Mouse (Mus musculus): ENCODE measurements around the gene Defb28. TPM values are rescaled to one million over a fixed set of nuclear protein-coding genes. Genes with fewer than 3 reads are reported as not detected.

The Defb28 gene
- not detected in 2 replicates for polyA plus RNA-seq (2016; fragmentation: Nextera tagmentation; extraction: Ambion mirVana)

DNA sequence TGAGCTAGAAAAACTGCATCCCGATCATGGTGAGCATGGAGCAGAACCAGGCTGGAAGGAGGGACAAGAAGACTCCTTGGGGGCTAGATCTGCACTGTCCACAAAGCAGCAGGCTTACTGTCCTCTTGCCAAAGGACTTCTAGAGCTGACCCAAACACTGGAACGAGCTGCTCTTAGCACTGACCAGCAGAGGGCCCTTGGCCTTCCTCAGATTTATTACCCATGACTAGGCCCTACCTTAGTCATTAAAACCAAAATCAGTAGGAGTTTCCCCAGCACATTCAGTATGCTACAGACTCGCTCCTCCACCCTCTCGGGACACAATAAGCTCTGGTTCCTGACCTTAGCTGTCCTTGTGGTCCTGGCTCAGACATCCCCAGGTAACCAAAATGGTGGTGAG lies at the start of gene Defb28:
TSS of gene Defb28 (plus strand) at position 275 of the 400 bp plus-strand sequence.
- no peak for DNase-seq (ENCODE audit: low spot score)
- Histone ChIP-seq H3K36me3 (replicated peaks) (no peaks in the 10 kb centered on the region), H3K27me3 (replicated peaks; ENCODE audit: low read depth, poor library complexity, severe bottlenecking) (no peaks in the 10 kb centered on the region), H3K4me3 (no peak within 1 kb of the TSS), H3K9me3 (no peaks in the 10 kb centered on the region), H3K4me1 (no peaks in the 10 kb centered on the region), H3K27ac (replicated peaks) (no peak within 1 kb of the TSS)
- 74% methylated on average over 4 of the region's 4 CpGs for WGBS

- WGBS, result 34% methylated on average over 7 of the region's 7 CpGs
- no peaks in the 10 kb centered on the region for H3K4me1 ChIP-seq
- H3K27ac ChIP-seq (replicated peaks), result no peak overlapping the region
- H3K4me3 ChIP-seq, result no peak overlapping the region
- H3K27me3 ChIP-seq (replicated peaks; ENCODE audit: low read depth, poor library complexity, severe bottlenecking), result no peaks in the 10 kb centered on the region
- H3K36me3 ChIP-seq (replicated peaks), result no peaks in the 10 kb centered on the region
- DNase-seq (ENCODE audit: low spot score), result no peak
- no peaks in the 10 kb centered on the region for H3K9me3 ChIP-seq
Measured at GRCm38 (mm10) chr2:152470973-152471372, 47.1 kb upstream of the Defb28 start.

DNA sequence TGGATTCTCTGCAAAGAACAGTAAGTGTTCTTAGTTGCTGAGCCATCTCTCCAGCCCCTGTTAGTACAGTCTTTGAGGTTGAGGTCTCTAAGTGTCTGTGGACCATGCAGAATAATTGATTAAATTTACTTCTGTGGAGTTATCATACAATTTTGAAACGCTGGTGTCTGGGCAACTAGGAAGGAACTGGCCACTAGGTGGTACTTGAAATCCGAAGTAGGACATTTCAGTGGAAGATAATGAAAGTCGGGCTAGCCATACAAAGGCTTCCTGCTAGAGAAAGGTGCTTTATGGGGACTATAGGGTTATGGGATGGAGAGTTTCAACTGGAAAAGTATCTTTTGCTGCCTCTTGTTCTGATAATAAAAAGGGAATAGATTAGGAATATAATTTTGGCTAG lies 45.6 kb upstream of the Defb28 start:
- WGBS, result 33% methylated on average over 3 of the region's 3 CpGs
- no peaks in the 10 kb centered on the region for H3K9me3 ChIP-seq
- no peaks in the 10 kb centered on the region for H3K36me3 ChIP-seq (replicated peaks)
- no peaks in the 10 kb centered on the region for H3K4me1 ChIP-seq
- no peak overlapping the region for H3K27ac ChIP-seq (replicated peaks)
- H3K4me3 ChIP-seq, result no peak overlapping the region
- H3K27me3 ChIP-seq (replicated peaks; ENCODE audit: low read depth, poor library complexity, severe bottlenecking), result no peaks in the 10 kb centered on the region
- no peak for DNase-seq (ENCODE audit: low spot score)

- WGBS, result 67% methylated on average over 2 of the region's 2 CpGs
- Histone ChIP-seq H3K9me3 (no peaks in the 10 kb centered on the region), H3K4me3 (no peak within 1 kb of the TSS), H3K36me3 (replicated peaks) (no peaks in the 10 kb centered on the region), H3K4me1 (no peaks in the 10 kb centered on the region), H3K27me3 (replicated peaks; ENCODE audit: low read depth, poor library complexity, severe bottlenecking) (no peaks in the 10 kb centered on the region), H3K27ac (replicated peaks) (no peak within 1 kb of the TSS)
- no peak for DNase-seq (ENCODE audit: low spot score)
Measured at GRCm38 (mm10) chr2:152476763-152477162, 41.3 kb upstream of the Defb28 start, which contains the start of gene Defb20. Gene Defb20, plus strand, starts transcription at chr2:152477063.

DNA sequence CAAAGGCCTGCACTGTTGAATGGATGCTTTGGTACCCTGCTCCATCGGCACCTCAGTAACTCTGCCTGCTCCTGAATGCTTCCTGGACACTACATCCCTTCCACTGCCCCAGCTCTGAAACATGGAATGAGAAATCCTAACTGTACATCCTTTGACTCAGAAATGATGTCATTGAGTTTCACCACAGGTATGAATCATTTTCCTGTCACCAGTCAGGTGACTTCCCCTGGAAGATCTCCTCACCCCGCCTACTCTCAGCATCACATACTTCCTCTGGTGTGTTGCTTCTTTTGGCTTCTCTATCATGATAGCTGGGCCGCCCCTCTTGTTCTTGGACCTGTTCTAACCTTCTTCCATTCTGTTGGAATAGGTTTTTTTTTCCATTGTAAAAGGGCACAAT lies 37.2 kb upstream of the Defb28 start:
- Histone ChIP-seq H3K27me3 (replicated peaks; ENCODE audit: low read depth, poor library complexity, severe bottlenecking) (no peaks in the 10 kb centered on the region), H3K4me1 (no peaks in the 10 kb centered on the region), H3K9me3 (no peaks in the 10 kb centered on the region), H3K36me3 (replicated peaks) (no peaks in the 10 kb centered on the region), H3K27ac (replicated peaks) (no peak overlapping the region), H3K4me3 (no peak overlapping the region)
- 87% methylated on average over 3 of the region's 3 CpGs for WGBS
- DNase-seq (ENCODE audit: low spot score), result no peak

DNA sequence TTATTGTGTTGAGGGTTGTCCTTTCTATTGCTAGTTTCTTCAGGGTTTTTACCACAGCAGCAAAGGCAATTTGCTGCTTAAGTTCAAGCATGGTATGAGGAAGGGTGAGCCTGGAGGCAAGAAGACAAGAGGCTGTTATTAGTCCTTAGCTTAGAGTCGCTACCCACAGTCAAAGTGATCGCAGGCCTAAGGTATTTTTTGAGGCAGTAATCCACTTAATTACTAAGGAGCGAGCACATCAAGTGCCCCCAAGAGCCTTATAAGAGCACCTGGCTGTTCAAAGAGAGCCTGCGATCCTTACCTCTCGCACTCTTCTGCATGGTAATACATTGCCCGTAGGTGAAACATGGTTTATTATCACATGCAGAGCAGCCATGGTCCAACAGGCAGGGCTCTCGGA lies 36.3 kb upstream of the Defb28 start:
- no peak for DNase-seq (ENCODE audit: low spot score)
- Histone ChIP-seq H3K36me3 (replicated peaks) (no peaks in the 10 kb centered on the region), H3K4me3 (no peak overlapping the region), H3K4me1 (no peaks in the 10 kb centered on the region), H3K9me3 (no peaks in the 10 kb centered on the region), H3K27ac (replicated peaks) (no peak overlapping the region), H3K27me3 (replicated peaks; ENCODE audit: low read depth, poor library complexity, severe bottlenecking) (no peaks in the 10 kb centered on the region)
- 82% methylated on average over 7 of the region's 7 CpGs for WGBS

DNA sequence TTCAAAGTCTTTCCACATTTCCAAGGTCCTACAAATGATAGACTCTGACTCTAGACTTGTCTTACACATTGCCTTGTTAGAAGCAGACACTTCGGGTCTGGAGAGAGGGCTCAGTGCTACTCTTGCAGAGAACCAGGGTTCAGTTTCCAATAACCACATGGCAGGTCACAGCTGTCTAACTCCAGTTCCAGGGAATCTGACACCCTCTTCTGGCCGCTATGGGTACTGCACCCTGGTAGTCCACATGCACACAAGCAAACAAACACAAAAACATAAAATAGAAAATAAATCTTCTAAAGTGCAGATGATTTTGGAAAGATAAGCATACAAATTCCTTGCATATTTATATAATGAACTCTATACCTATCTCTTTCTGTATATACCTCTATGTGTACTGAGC lies 31.0 kb upstream of the Defb28 start:
- no peaks in the 10 kb centered on the region for H3K36me3 ChIP-seq (replicated peaks)
- H3K27ac ChIP-seq (replicated peaks), result no peak overlapping the region
- WGBS, result 77% methylated on average over 2 of the region's 2 CpGs
- peak; percentile 14 for DNase-seq (ENCODE audit: low spot score)
- no peak overlapping the region for H3K4me3 ChIP-seq
- H3K9me3 ChIP-seq, result no peaks in the 10 kb centered on the region
- H3K27me3 ChIP-seq (replicated peaks; ENCODE audit: low read depth, poor library complexity, severe bottlenecking), result no peaks in the 10 kb centered on the region
- no peaks in the 10 kb centered on the region for H3K4me1 ChIP-seq

DNA sequence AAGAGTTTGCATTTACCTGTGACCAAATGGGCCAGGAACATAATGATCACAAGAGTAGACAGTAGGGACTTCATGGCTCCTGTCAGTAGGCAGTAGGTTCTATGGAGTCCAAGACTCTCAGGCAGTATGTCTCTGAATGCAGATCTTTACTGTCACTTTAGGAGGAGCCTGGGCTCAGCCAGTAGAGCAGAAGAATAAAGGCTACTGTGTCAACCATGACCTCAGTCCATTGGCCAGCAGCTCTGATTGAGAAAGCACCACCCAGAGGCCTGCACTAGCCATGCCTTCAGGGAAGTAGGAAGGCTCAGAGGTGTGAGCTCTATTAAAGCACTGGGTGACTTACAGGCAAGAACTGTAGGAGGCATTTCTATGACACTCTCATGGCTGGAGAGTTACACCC lies 28.0 kb upstream of the Defb28 start, which contains the start of gene Defb22:
TSS of gene Defb22 (minus strand) at position 101 of the 400 bp plus-strand sequence.
- Histone ChIP-seq H3K9me3 (no peaks in the 10 kb centered on the region), H3K27me3 (replicated peaks; ENCODE audit: low read depth, poor library complexity, severe bottlenecking) (no peaks in the 10 kb centered on the region), H3K27ac (replicated peaks) (no peak within 1 kb of the TSS), H3K4me1 (no peaks in the 10 kb centered on the region), H3K4me3 (no peak within 1 kb of the TSS), H3K36me3 (replicated peaks) (no peaks in the 10 kb centered on the region)
- no peak for DNase-seq (ENCODE audit: low spot score)

- WGBS, result 77% methylated on average over 6 of the region's 6 CpGs
- Histone ChIP-seq H3K27me3 (replicated peaks; ENCODE audit: low read depth, poor library complexity, severe bottlenecking) (no peaks in the 10 kb centered on the region), H3K9me3 (no peaks in the 10 kb centered on the region), H3K36me3 (replicated peaks) (no peaks in the 10 kb centered on the region), H3K4me1 (no peaks in the 10 kb centered on the region), H3K27ac (replicated peaks) (no peak overlapping the region), H3K4me3 (no peak overlapping the region)
- DNase-seq (ENCODE audit: low spot score), result no peak
Measured at GRCm38 (mm10) chr2:152493151-152493550, 24.9 kb upstream of the Defb28 start.

DNA sequence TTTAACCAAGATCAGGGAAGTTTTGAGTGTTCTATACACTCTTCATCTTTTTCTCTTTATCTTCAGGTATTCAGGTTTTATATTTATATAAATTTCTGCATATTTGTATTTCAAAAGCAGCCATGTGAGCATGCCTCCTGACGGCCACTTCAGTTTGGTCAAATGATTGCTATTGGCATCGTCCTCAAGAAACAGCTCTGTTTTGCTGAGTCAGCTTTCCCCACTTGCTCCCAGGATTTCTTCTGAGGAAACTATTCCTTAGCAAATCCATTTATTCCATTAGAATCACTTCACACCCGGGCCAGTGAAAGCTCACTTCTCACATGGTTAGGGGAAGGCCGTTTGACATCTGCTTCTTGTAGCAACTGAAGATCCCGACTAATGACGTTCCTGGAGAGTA lies 20.0 kb upstream of the Defb28 start:
- no peaks in the 10 kb centered on the region for H3K27me3 ChIP-seq (replicated peaks; ENCODE audit: low read depth, poor library complexity, severe bottlenecking)
- no peaks in the 10 kb centered on the region for H3K4me1 ChIP-seq
- no peak overlapping the region for H3K4me3 ChIP-seq
- H3K9me3 ChIP-seq, result no peaks in the 10 kb centered on the region
- H3K36me3 ChIP-seq (replicated peaks), result no peaks in the 10 kb centered on the region
- H3K27ac ChIP-seq (replicated peaks), result no peak overlapping the region
- WGBS, result 78% methylated on average over 6 of the region's 6 CpGs
- no peak for DNase-seq (ENCODE audit: low spot score)

DNA sequence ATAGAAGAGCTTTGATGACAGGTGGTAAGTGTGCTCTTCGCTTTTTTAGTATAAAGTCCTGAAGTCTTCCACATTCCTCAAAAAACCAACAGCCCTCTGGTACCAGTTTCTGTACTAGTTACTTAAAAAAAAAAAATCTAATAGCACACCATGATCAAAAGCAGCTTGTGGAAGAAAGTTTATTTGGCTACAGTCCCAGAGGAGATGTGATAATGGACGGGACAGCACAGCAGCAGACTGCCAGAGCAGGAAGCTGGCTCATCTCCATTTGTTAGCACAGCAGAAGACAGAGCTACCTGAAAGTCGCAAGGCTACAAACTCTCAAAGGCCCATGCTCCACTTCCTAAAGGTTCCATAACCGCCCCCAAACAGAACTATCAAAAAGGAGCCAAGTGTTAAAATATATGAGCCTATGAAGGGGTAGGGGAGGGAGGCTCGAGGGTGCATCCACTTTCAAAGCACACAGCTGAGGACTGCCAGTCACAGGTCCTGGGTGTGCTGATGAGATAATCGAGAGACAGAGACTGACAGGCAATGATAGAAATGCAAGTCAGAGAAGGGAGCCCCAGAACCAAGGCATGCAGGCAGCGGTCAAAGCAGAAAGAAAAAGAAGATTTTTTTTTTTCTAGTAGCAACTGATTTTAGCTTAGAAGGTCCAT lies 17.7 kb upstream of the Defb28 start:
- no peak overlapping the region for H3K4me3 ChIP-seq
- WGBS, result 77% methylated on average over 7 of the region's 7 CpGs
- no peak overlapping the region for H3K27ac ChIP-seq (replicated peaks)
- no peaks in the 10 kb centered on the region for H3K36me3 ChIP-seq (replicated peaks)
- DNase-seq (ENCODE audit: low spot score), result no peak
- no peaks in the 10 kb centered on the region for H3K9me3 ChIP-seq
- H3K4me1 ChIP-seq, result no peaks in the 10 kb centered on the region
- no peaks in the 10 kb centered on the region for H3K27me3 ChIP-seq (replicated peaks; ENCODE audit: low read depth, poor library complexity, severe bottlenecking)

GRCm38 (mm10) chr2:152500863-152501229 lies 17.2 kb upstream of the Defb28 start:
- Histone ChIP-seq H3K27ac (replicated peaks) (no peak overlapping the region), H3K27me3 (replicated peaks; ENCODE audit: low read depth, poor library complexity, severe bottlenecking) (no peaks in the 10 kb centered on the region), H3K4me1 (no peaks in the 10 kb centered on the region), H3K4me3 (no peak overlapping the region), H3K9me3 (no peaks in the 10 kb centered on the region), H3K36me3 (replicated peaks) (no peaks in the 10 kb centered on the region)
- WGBS, result 81% methylated on average over 6 of the region's 6 CpGs
- DNase-seq (ENCODE audit: low spot score), result no peak

DNA sequence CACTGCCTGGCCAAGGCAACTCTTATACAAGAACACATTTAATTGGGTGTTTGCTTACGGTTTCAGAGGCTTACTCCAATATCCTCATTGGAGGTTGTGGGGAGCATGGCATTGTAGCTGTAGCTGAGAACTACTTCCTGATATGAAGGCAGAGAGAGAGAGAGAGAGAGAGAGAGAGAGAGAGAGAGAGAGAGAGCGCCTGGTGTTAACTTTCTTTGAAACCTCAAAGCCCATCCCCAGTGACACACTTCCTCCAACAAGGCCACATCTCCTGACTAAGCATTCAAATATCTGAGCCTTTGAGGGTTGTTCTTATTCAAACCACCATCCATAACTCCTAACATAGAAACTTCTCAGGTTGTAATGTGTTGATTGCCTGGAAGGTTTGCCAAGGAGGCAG lies 14.1 kb upstream of the Defb28 start:
- no peak for DNase-seq (ENCODE audit: low spot score)
- WGBS, result 85% methylated on average over 2 of the region's 2 CpGs
- no peak overlapping the region for H3K4me3 ChIP-seq
- no peaks in the 10 kb centered on the region for H3K9me3 ChIP-seq
- H3K4me1 ChIP-seq, result no peaks in the 10 kb centered on the region
- no peaks in the 10 kb centered on the region for H3K27me3 ChIP-seq (replicated peaks; ENCODE audit: low read depth, poor library complexity, severe bottlenecking)
- H3K36me3 ChIP-seq (replicated peaks), result no peaks in the 10 kb centered on the region
- no peak overlapping the region for H3K27ac ChIP-seq (replicated peaks)
